Mouse (Mus musculus) fibroblast of lung, adult 2 months (primary cell): ENCODE data around the gene Bpifb5.
"Not testable (repeated sequence)": the region's sequence is repeated elsewhere in the genome, so short reads cannot be mapped to it uniquely, and the experiment has no call there.

Experiments
- DNase-seq: peaks from one replicate; pipeline ENCODE4 v3.0.0-alpha.2; 2011; ENCODE audit warnings: low read depth

Bpifb5 gene

GRCm38 (mm10) chr2:154240771-154241170 lies 17.2 kb downstream of the Bpifb5 start:
- no peak for DNase-seq

- DNase-seq = not testable (repeated sequence)
Observed at GRCm38 (mm10) chr2:154242726-154243125, 19.2 kb downstream of the Bpifb5 start.

GRCm38 (mm10) chr2:154243356-154244036 lies 20.0 kb downstream of the Bpifb5 start:
- no peak for DNase-seq

GRCm38 (mm10) chr2:154245322-154245721 lies 21.8 kb downstream of the Bpifb5 start:
- no peak for DNase-seq

GRCm38 (mm10) chr2:154255254-154255653 lies 31.7 kb downstream of the Bpifb5 start:
- not testable (repeated sequence) for DNase-seq

GRCm38 (mm10) chr2:154255770-154256169 lies 32.2 kb downstream of the Bpifb5 start:
- DNase-seq = no peak

GRCm38 (mm10) chr2:154257554-154257953 lies 34.0 kb downstream of the Bpifb5 start, which contains the start of gene Bpifb9a:
TSS of gene Bpifb9a (plus strand) at chr2:154257854.
- not testable (repeated sequence) for DNase-seq

GRCm38 (mm10) chr2:154264397-154264796 lies 40.9 kb downstream of the Bpifb5 start:
- DNase-seq = not testable (repeated sequence)
